Mouse (Mus musculus): ENCODE measurements around the gene Gsk3b. TPM values are rescaled to one million over a fixed set of nuclear protein-coding genes. Genes with fewer than 3 reads are reported as not detected.

The Gsk3b gene
- total RNA-seq (2023) = 10 to 100 TPM; 69.1 to 77.4 TPM

GRCm38 (mm10) chr16:38088629-38089446 lies at the start of gene Gsk3b:
Gsk3b (plus strand) TSS chr16:38089001.

GRCm38 (mm10) chr16:38294685-38295348 lies 206.0 kb downstream of the Gsk3b start, which contains the start of gene Nr1i2:
Nr1i2 (minus strand) TSS chr16:38294824.

Other genes starting within 250 kb of the Gsk3b start
- not detected for gene Gm36028, start 227.9 kb upstream of the Gsk3b start, total RNA-seq (2023)
- 10 to 100 TPM; 39.3 to 39.6 TPM for gene Lrrc58, start 220.6 kb upstream of the Gsk3b start, total RNA-seq (2023)
- not detected for gene Gpr156, start 172.5 kb upstream of the Gsk3b start, total RNA-seq (2023)
- gene Nr1i2, start 205.8 kb downstream of the Gsk3b start, total RNA-seq (2023) = not detected